Mouse (Mus musculus): ENCODE measurements around the gene Rnf208.
A peak's percentile ranks its signal among the peaks of the same experiment; 100 is the strongest.

Gene Rnf208

GRCm38 (mm10) chr2:25242101-25242506 is at the start of gene Rnf208, which contains the start of gene Cysrt1:
Rnf208 (plus strand) TSS chr2:25242255.
Cysrt1 (minus strand) TSS chr2:25242452.
- no peak for DNase-seq (ENCODE audit: low spot score)

DNA sequence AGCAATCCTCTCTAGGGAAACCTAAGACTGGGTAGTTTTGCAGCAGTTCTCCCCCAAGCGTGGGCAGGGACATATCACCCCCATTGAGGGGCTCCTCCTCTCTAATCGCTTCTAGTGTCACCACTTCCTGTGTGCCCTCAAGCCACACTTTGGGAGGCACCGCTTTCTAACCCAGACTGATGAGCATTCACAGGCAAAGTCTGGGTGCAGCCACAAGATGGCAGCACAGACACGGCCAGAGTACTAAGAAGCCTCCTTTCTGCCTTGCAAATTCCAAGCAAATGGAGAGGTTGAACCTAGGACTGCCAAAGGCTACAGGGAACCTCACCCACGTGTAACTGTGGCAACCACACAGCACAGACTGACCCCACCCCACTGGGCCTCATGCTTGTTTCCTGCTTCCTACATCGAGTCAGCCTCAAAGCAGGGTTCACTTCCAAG is 48.7 kb upstream of the Rnf208 start:
- DNase-seq (ENCODE audit: low spot score): peak; percentile 84

- no peak for DNase-seq (ENCODE audit: low spot score)
Measured at GRCm38 (mm10) chr2:25194006-25194405, 48.0 kb upstream of the Rnf208 start.

- no peak for DNase-seq (ENCODE audit: low spot score)
Measured at GRCm38 (mm10) chr2:25194486-25195171, 47.4 kb upstream of the Rnf208 start.

DNA sequence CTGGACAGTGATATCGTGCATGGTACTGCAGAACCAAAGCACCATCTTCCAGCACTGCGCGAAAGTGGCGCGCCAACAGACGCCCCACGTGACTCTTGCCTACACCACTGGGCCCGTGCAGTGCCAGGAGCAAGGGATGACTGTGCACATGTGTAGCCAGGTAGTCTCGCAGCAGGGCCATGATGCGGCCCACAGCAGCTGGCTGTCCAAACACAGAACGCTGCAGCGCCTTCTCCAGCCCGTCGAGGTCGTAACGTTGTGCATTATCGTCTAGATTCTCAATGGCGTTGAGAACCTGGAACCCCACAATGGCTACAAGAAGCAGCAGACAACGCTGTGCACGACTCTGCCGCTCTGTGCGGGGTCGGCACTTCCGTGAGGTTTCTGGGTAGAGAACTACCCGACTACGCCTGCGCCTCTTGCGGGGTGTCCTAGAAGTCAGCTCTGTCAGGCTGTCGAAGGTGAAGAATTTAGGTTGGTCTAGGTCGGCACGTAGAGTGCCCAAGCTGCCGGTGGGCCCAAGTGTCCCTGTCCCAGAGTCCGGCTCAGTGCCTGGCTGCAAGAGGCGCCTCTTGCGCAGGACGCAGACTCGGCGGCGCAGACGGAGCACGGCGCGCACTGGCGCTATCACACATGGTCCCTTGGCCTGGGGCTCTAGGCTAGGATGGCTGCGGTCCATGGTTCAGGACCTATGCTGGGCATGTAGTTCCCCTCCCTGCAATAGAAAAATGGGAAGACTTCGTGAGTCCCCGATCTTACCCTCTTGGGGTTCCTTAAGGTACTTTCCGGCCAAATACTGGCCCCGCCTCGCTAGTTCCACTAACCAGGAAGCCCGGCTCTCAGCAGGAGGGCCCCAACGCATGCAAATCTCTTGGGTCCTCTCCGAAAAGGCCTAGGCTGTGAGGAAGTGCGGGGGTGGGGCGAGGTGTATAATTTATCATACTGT is 46.6 kb upstream of the Rnf208 start:
- peak; percentile 54 for DNase-seq (ENCODE audit: low spot score)

- no peak for DNase-seq (ENCODE audit: low spot score)
Measured at GRCm38 (mm10) chr2:25196172-25196954, 45.7 kb upstream of the Rnf208 start, which contains the start of gene Tor4a. Tor4a (minus strand) TSS chr2:25196886.

GRCm38 (mm10) chr2:25197191-25197590 is 44.9 kb upstream of the Rnf208 start:
- DNase-seq (ENCODE audit: low spot score): no peak

DNA sequence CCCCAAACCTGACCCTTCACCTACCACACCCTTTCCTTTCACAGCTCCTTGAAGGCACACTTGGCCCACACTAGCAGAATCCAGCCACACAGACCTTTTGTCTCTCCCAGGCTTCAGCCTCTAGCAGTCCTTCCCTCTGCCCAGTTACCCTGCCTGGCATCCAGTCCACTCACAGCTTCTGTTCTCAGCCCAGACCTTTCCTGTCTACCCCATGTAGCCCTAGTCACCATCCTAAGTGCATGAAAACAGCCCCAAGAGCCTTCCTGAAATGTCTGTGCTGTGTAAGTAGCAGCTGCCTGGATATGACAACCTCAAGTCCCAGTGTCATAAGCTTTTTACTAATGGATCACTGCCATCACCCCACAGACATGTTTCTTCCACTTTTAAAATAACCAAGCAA is 44.1 kb upstream of the Rnf208 start:
- no peak for DNase-seq (ENCODE audit: low spot score)

- DNase-seq (ENCODE audit: low spot score): no peak
Measured at GRCm38 (mm10) chr2:25200631-25201030, 41.4 kb upstream of the Rnf208 start.

DNA sequence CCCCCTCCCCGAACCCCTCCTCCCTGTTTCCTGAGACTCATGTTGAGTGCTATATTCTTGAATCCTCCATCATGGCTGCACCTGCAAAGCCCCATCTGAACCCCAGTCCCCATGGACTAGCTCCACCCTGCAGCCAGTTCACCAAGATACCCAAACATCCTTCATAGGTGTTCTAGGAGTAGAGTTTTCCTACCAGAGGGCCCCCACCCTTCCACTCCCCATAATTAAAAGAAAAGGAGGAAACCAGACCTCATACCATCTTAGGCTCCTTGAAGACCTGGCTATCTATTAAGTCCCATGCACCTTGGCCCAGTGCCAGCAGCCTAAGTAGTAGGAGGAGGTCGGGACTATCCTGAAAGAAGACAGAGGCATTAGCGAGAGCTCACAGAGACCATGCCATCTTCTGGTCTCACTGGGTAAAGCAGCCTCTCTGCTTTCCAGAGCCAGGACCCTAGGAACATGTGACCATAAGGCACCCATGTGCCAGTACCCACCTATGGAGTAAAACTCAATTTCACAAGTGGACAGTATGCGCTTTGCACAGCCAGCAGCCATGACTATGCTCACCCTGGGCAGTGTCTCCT is 38.3 kb upstream of the Rnf208 start:
- no peak for DNase-seq (ENCODE audit: low spot score)

- DNase-seq (ENCODE audit: low spot score): no peak
Measured at GRCm38 (mm10) chr2:25207593-25207992, 34.5 kb upstream of the Rnf208 start.

DNA sequence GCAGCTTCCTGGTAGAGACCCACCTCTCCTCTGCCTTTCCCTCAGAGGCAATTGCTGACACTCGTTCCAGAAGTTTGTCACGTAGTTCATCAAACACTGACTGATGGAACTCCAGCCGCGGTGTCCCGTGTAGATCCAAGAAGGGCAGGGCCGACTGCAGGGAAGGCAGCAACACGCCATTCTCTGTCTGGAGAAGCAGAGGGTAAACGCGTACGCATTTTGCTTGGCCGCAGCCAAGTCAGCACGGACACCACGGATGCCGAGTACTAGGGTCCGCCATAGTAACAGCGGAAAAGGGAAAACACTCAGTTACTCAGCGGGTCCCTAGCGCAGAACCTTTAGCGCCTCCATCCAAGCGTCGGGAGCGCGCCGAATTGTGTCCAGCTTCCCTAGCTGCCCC is 31.4 kb upstream of the Rnf208 start:
- no peak for DNase-seq (ENCODE audit: low spot score)

DNA sequence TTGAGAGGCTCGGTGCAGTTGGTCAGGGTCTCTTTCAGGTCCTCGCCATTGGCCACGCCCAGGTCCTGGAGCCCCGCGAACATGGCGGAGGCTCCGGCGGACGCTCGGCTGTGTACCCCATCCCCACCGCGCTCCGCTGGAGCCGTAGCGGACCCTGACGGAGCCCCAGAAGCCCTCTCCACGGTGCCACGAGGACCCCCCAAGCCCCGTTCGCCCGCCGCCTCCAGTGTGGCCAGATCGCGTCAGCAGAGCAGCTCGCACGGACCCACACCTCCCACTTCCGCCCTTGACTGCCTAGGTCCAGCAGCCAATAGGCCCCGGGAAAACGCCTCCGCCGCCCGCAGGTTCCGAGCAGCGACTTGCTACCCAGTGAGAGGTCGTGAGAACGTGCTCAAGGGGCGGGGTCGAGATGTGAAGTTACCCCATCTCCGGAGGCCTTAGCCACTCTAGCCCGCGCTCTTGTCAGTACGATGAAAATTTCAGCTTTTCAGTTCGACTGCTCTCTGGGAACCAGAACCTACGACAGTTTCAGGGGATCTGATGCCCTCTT is 30.9 kb upstream of the Rnf208 start, which contains the start of gene Nelfb:
Nelfb (minus strand) TSS at position 369 of the 550 bp plus-strand sequence.
- DNase-seq (ENCODE audit: low spot score): peak; percentile 82

- DNase-seq (ENCODE audit: low spot score): no peak
Measured at GRCm38 (mm10) chr2:25213266-25213865, 28.7 kb upstream of the Rnf208 start.

DNA sequence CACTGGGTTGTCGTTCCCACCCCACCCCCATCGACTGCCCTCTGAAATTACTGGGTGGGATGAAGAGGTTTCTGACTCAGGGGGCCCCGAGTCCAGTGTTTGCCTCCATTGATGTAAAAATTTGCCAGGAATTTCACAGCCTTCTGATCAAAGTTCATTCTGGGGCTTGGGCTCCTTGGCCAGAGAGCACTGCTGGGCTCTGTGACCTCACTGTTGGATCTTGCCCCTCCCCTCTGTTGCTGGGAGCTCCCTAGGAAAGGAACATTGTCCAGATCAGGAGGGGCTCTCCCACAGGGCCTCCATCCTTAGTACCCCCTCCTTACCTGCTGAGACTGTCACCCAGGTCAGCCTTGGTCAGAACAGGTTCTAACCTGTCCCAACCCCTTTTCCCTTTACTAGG is 27.6 kb upstream of the Rnf208 start, which contains the start of gene Stpg3:
Stpg3 (minus strand) TSS at position 194 of the 400 bp plus-strand sequence.
- DNase-seq (ENCODE audit: low spot score): no peak

GRCm38 (mm10) chr2:25217666-25218065 is 24.4 kb upstream of the Rnf208 start:
- no peak for DNase-seq (ENCODE audit: low spot score)

- DNase-seq (ENCODE audit: low spot score): no peak
Measured at GRCm38 (mm10) chr2:25218445-25218844, 23.6 kb upstream of the Rnf208 start, which contains the start of gene Fam166a. Fam166a (plus strand) TSS chr2:25218745.

- no peak for DNase-seq (ENCODE audit: low spot score)
Measured at GRCm38 (mm10) chr2:25221331-25221772, 20.7 kb upstream of the Rnf208 start.

DNA sequence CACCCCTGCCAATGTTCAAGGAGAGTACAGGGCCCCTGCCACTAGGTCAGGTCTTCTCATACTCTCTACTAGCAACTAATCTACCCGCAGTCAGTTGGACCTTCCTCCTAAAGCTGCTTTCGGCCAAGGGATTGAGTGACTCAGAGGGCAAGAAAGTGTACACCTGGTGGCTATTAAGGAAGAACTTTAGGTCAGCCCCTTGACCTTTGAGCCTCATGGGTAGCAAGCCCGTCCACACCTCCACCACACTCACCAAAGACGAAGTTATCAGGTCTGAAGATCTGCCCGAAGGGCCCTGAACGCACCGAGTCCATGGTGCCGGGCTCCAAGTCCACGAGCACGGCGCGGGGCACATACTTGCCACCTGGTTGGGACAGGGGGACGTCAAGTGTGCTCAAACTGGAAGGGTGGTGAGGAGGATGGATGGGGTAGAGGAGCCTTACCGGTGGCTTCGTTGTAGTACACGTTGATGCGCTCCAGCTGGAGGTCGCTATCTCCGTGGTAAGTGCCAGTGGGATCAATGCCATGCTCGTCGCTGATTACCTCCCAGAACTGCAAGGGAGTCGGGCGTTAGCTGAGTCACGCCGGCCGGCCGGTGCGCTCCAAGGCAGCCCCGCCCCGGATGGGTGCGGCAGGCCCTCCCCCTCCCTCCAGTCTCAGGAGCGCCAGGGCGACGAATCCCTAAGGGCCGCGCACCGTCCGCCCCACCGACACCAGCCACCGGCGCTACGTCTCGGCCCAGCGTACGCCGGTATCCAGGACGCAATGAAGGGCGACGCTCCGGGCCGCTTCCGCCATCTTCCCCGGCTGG is 18.2 kb upstream of the Rnf208 start:
- peak; percentile 91 for DNase-seq (ENCODE audit: low spot score)

DNA sequence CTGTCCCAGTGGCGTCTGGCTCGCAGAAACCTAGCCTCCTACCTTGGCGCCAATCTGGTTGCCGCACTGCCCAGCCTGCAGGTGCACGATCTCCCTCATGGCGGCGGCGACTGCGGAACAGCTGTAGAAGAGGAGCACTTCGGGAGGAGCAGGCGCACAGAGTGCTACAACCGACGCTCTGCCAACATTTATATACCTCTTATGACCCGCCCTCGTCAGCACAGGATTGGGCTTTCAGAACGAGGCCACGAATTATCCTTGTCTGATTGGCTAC is 17.6 kb upstream of the Rnf208 start, which contains the start of gene Tubb4b:
Tubb4b (minus strand) TSS at position 211 of the 274 bp plus-strand sequence.
- peak; percentile 99 for DNase-seq (ENCODE audit: low spot score)
